Mouse (Mus musculus) MEL (cell line): ENCODE measurements around the gene Farsa.

ENCODE experiments used
- E2F4 ChIP-seq: IDR thresholded peaks from 2 replicates; pipeline ENCODE4 v1.6.1; 2011; ENCODE audit warnings: low read depth, low read length, improper control_type of control experiment, borderline replicate concordance
- MEF2A ChIP-seq: IDR thresholded peaks from 2 replicates; pipeline ENCODE4 v1.6.1; 2014; ENCODE audit warnings: low read depth, mild to moderate bottlenecking, inconsistent platforms, low read length, improper control_type of control experiment; ENCODE audit not compliant: poor library complexity, insufficient replicate concordance, severe bottlenecking; ENCODE audit errors: extremely low read depth
- RCOR1 ChIP-seq: IDR thresholded peaks from 2 replicates; pipeline ENCODE4 v1.6.1; 2012; ENCODE audit warnings: low read depth, mild to moderate bottlenecking, inconsistent platforms, low read length, improper control_type of control experiment

DNA sequence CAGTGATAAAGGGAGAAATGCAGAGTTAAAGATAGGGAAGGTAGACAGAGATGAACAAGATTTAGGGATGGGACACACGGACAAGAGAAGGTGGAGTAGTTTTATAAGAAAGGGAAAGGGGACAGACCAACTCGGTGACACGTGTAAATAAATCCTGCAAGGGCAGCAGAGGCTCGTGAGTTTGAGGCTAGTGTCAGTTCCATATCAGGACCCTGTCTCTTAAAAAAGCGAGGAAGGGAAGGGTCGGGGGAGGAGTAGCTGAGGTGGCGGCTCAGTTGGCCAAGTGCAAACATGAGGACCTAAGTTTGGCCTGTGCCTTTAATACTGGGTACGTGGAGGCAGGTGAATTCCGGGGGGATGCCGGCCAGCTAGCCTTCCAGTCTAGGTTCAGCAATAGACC lies 45.5 kb upstream of the Farsa start:
- no peak for TF ChIP-seq E2F4
- no peak for TF ChIP-seq MEF2A
- no peak for TF ChIP-seq RCOR1
